Mouse (Mus musculus): Measurements from ENCODE around the gene Arvcf. TPM values are rescaled to one million over a fixed set of nuclear protein-coding genes. Genes with fewer than 3 reads are reported as not detected.

Gene Arvcf
- total and polyA plus RNA-seq, 2 experiments from 2014 or later, result 54.5 to 219 TPM

DNA sequence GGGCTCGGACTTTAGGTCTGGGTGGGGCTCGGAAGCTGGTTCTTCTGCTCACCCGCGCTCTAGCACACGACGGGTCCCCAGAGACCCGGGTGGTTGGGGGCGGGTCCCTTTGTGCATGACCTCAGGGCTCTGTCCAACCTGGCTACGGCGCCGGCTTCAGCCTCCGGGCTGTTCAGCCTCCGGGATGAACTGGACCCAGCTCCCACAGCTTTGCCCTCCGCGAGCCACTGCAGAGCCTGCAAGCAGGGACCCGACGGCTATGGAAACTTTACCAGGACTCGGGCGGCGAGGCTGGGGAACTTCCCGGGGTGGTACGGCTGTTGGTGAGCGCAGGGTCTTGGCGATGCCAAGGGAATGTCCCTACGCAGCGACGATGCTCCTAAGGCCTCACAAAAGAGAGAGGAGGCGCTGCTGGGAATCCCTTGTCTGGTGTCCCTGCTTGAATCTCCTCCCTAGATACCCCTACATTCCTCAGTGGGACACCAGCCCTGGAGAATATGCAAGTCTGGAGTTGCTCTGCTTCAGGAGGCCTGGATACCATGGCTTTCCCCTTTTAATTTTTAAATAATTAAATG lies 706 bp downstream of the Arvcf start:
- peak overlapping the region; percentile 71 for H3K4me2 ChIP-seq (ENCODE audit: low read depth, low read length, poor library complexity, severe bottlenecking)
- no peaks in the 10 kb centered on the region for H3K9me3 ChIP-seq (ENCODE audit: low read length)
- peaks cover 17% of the 10 kb centered on the region; the same call in 1 of the 2 replicates for H3K4me1 ChIP-seq (ENCODE audit: insufficient read depth, low read length)
- H3K27me3 ChIP-seq (ENCODE audit: insufficient read depth, low read length), result no peaks in the 10 kb centered on the region
- DNase-seq (ENCODE audit: low spot score) (peak; percentile 30), ATAC-seq (ENCODE audit: low FRiP score) (peak; percentile 14)
- H3K36me3 ChIP-seq (ENCODE audit: insufficient read depth, low read length), result peaks cover 10% of the 10 kb centered on the region; the same call in 1 of the 2 replicates
- peak overlapping the region; percentile 70 for H3K4me3 ChIP-seq (ENCODE audit: low read depth, low read length)
- WGBS, result under 1% methylated on average over 28 of the region's 28 CpGs
- TF ChIP-seq CTCF (IDR thresholded peaks at IDR 0.05), result peak; percentile 14; the same call in 1 of the 2 replicates
- peak overlapping the region; percentile 79 for H3K9ac ChIP-seq (replicated peaks; ENCODE audit: low read length, poor library complexity, severe bottlenecking)
- peak overlapping the region; percentile 39 for H3K27ac ChIP-seq (ENCODE audit: low read depth, low read length)

- H3K27ac ChIP-seq (ENCODE audit: low read depth, low read length), result no peak overlapping the region
- H3K36me3 ChIP-seq (ENCODE audit: insufficient read depth, low read length), result peaks cover 11% of the 10 kb centered on the region; the same call in 1 of the 2 replicates
- no peaks in the 10 kb centered on the region for H3K27me3 ChIP-seq (ENCODE audit: insufficient read depth, low read length)
- peaks cover 14% of the 10 kb centered on the region; the same call in 1 of the 2 replicates for H3K4me1 ChIP-seq (ENCODE audit: insufficient read depth, low read length)
- no peak overlapping the region for H3K4me3 ChIP-seq (ENCODE audit: low read depth, low read length)
- no peak for ATAC-seq (ENCODE audit: low FRiP score)
- 75% methylated on average over 12 of the region's 12 CpGs for WGBS
- no peak for DNase-seq (ENCODE audit: low spot score)
- no peak for TF ChIP-seq CTCF (IDR thresholded peaks at IDR 0.05)
- H3K9ac ChIP-seq (replicated peaks; ENCODE audit: low read length, poor library complexity, severe bottlenecking), result peak overlapping the region; percentile 2; the same call in 1 of the 2 replicates
- H3K9me3 ChIP-seq (ENCODE audit: low read length), result no peaks in the 10 kb centered on the region
- peak overlapping the region; percentile 71 for H3K4me2 ChIP-seq (ENCODE audit: low read depth, low read length, poor library complexity, severe bottlenecking)
These were observed 1.9 kb downstream of the Arvcf start for GRCm38 (mm10) chr16:18349761-18350325.

DNA sequence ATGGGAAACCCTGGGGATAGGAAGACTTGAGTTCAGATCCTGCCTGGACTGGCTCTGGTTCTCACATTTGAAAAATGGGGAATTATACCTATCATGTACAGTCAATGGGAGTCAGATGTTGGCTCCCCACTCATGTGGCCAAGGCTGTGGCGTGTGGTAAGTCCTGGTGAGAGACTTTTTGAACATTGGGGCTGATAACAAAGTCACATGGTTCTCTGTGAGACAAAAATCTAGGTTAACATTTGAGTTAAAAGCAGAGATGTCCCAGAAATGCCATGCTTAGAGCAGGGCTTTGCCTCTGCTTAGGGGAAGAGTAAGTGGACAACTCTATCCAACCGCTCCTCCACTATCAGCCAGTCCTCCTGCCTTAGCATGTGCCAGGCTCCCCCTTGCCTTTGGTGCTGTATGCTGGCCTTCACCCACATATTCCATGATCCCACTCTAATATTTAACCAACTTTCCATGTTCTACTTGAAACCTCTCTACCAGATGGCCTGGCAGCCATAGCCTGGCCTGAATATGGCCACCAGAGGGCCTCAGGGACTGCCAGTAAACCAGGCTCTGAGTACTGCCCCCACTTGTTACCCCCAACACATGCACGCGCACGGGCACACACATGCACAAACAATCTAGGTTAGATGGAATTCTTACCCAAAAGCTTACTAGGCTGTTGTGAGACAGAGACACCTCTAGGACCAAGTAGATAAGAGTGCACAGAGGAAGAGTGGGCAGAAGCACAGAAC lies 3.5 kb downstream of the Arvcf start:
- Histone ChIP-seq H3K4me3 (ENCODE audit: low read depth, low read length) (no peak overlapping the region), H3K36me3 (ENCODE audit: insufficient read depth, low read length) (peaks cover 11% of the 10 kb centered on the region; the same call in 1 of the 2 replicates), H3K27ac (ENCODE audit: low read depth, low read length) (no peak overlapping the region), H3K4me1 (ENCODE audit: insufficient read depth, low read length) (peaks cover 14% of the 10 kb centered on the region; the same call in 1 of the 2 replicates), H3K9ac (replicated peaks; ENCODE audit: low read length, poor library complexity, severe bottlenecking) (no peak overlapping the region), H3K9me3 (ENCODE audit: low read length) (no peaks in the 10 kb centered on the region), H3K4me2 (ENCODE audit: low read depth, low read length, poor library complexity, severe bottlenecking) (no peak overlapping the region), H3K27me3 (ENCODE audit: insufficient read depth, low read length) (no peaks in the 10 kb centered on the region)
- TF ChIP-seq CTCF (IDR thresholded peaks at IDR 0.05), result peak; percentile 76
- ATAC-seq (ENCODE audit: low FRiP score) (no peak), DNase-seq (ENCODE audit: low spot score) (peak; percentile 62)
- WGBS, result 56% methylated on average over 5 of the region's 5 CpGs

DNA sequence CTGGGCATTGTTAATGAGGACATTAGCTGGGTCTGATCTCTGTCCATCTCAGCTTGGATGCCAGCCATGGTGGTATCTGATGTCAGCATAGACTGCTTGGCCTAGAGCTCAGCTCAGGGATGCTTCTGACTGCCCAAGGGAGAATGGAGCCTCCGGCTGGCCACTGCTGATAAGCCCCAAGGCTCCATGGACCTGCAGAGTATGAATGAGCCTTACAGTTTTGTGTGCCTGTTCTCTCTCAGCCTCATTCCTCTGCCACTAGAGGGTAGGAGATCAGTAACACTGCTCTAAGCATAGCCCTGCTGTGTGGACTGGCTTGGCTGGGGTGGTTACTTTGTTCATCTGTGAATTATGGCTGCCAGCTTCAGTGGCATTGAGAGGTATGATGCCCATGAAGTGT lies 5.1 kb downstream of the Arvcf start:
- Histone ChIP-seq H3K4me2 (ENCODE audit: low read depth, low read length, poor library complexity, severe bottlenecking) (no peak overlapping the region), H3K4me1 (ENCODE audit: insufficient read depth, low read length) (peaks cover 9% of the 10 kb centered on the region; the same call in 1 of the 2 replicates), H3K27me3 (ENCODE audit: insufficient read depth, low read length) (no peaks in the 10 kb centered on the region), H3K36me3 (ENCODE audit: insufficient read depth, low read length) (peaks cover 11% of the 10 kb centered on the region; the same call in 1 of the 2 replicates), H3K9me3 (ENCODE audit: low read length) (no peaks in the 10 kb centered on the region), H3K27ac (ENCODE audit: low read depth, low read length) (no peak overlapping the region), H3K4me3 (ENCODE audit: low read depth, low read length) (no peak overlapping the region), H3K9ac (replicated peaks; ENCODE audit: low read length, poor library complexity, severe bottlenecking) (no peak overlapping the region)
- 68% methylated on average over 1 of the region's 1 CpGs for WGBS
- ATAC-seq (ENCODE audit: low FRiP score), result no peak
- DNase-seq (ENCODE audit: low spot score), result no peak
- peak; percentile 44 for TF ChIP-seq CTCF (IDR thresholded peaks at IDR 0.05)

DNA sequence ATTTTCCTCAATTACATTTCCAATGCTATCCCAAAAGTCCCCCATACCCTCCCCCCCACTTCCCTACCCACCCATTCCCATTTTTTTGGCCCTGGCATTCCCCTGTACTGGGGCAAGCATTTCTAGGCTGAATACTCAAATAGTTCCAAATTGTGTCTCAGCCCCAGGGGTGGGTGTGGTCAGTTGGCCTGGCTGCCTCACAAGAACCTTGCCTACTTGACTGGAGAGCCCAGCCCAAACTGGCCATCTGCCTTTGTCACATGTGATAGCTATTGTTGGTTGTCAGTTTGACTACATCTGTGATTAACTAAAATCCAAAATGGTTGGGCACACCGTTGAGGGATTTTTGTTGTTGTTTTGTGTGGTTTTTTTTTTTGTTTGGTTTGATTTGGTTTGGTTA lies 9.0 kb downstream of the Arvcf start:
- no peak for TF ChIP-seq CTCF (IDR thresholded peaks at IDR 0.05)

GRCm38 (mm10) chr16:18357977-18358376 lies 10.0 kb downstream of the Arvcf start:
- H3K27ac ChIP-seq (ENCODE audit: low read depth, low read length), result no peak overlapping the region
- H3K4me2 ChIP-seq (ENCODE audit: low read depth, low read length, poor library complexity, severe bottlenecking), result no peak overlapping the region
- no peaks in the 10 kb centered on the region for H3K9me3 ChIP-seq (ENCODE audit: low read length)
- ATAC-seq (ENCODE audit: low FRiP score), result no peak
- H3K4me1 ChIP-seq (ENCODE audit: insufficient read depth, low read length), result no peaks in the 10 kb centered on the region
- no peak overlapping the region for H3K4me3 ChIP-seq (ENCODE audit: low read depth, low read length)
- H3K27me3 ChIP-seq (ENCODE audit: insufficient read depth, low read length), result no peaks in the 10 kb centered on the region
- 90% methylated on average over 6 of the region's 6 CpGs for WGBS
- TF ChIP-seq CTCF (IDR thresholded peaks at IDR 0.05), result no peak
- no peak for DNase-seq (ENCODE audit: low spot score)
- no peak overlapping the region for H3K9ac ChIP-seq (replicated peaks; ENCODE audit: low read length, poor library complexity, severe bottlenecking)
- H3K36me3 ChIP-seq (ENCODE audit: insufficient read depth, low read length), result peaks cover 9% of the 10 kb centered on the region

More for the DNA sequence above, 9.0 kb downstream of the Arvcf start:
- WGBS, result 87% methylated on average over 1 of the region's 1 CpGs
- Histone ChIP-seq H3K9me3 (ENCODE audit: low read length) (no peaks in the 10 kb centered on the region), H3K27ac (ENCODE audit: low read depth, low read length) (no peak overlapping the region), H3K36me3 (ENCODE audit: insufficient read depth, low read length) (peaks cover 11% of the 10 kb centered on the region; the same call in 1 of the 2 replicates), H3K27me3 (ENCODE audit: insufficient read depth, low read length) (no peaks in the 10 kb centered on the region), H3K4me2 (ENCODE audit: low read depth, low read length, poor library complexity, severe bottlenecking) (no peak overlapping the region), H3K9ac (replicated peaks; ENCODE audit: low read length, poor library complexity, severe bottlenecking) (no peak overlapping the region), H3K4me3 (ENCODE audit: low read depth, low read length) (no peak overlapping the region), H3K4me1 (ENCODE audit: insufficient read depth, low read length) (no peaks in the 10 kb centered on the region)
- DNase-seq (ENCODE audit: low spot score), result no peak
- no peak for ATAC-seq (ENCODE audit: low FRiP score)

Measured in midbrain, postnatal 0 days (tissue).